Mouse (Mus musculus) heart, adult 2 months (tissue): ENCODE results near the gene Nup98. TPM values are rescaled to one million over a fixed set of nuclear protein-coding genes. Genes with fewer than 3 reads are reported as not detected.
A peak's percentile ranks its signal among the peaks of the same experiment; 100 is the strongest.

Experiments
- DNase-seq, 2 experiments: peaks; one replicate each; pipeline ENCODE4 v3.0.0; 2021
- H3K27ac ChIP-seq: fragments of 200-600 bp; 2 replicates; pipeline ENCODE4 v1.8.1; 2022
- H3K27me3 ChIP-seq: fragments of 200-500 bp; 2 replicates; pipeline ENCODE4 v1.6.1; 2012; ENCODE audit warnings: mild to moderate bottlenecking, low read length, inconsistent platforms, mixed read lengths; ENCODE audit not compliant: control insufficient read depth, insufficient read depth
- H3K36me3 ChIP-seq: fragments of 200-500 bp; 2 replicates; pipeline ENCODE4 v1.6.1; 2012; ENCODE audit warnings: low read length, inconsistent platforms; ENCODE audit not compliant: control insufficient read depth, insufficient read depth
- H3K4me1 ChIP-seq: fragments of 200-500 bp; 2 replicates; pipeline ENCODE4 v1.6.1; 2011; ENCODE audit warnings: low read length; ENCODE audit not compliant: control insufficient read depth, insufficient read depth
- H3K4me3 ChIP-seq: fragments of 200-600 bp; 2 replicates; pipeline ENCODE4 v1.8.1; 2022
- H3K79me2 ChIP-seq: fragments of 200-500 bp; replicated peaks from 2 replicates; pipeline ENCODE4 v1.6.1; 2012; ENCODE audit warnings: mild to moderate bottlenecking, inconsistent platforms, low read length, moderate library complexity, mixed read lengths; ENCODE audit not compliant: control insufficient read depth, insufficient read depth
- H3K9ac ChIP-seq: fragments of 200-500 bp; 2 replicates; pipeline ENCODE4 v1.6.1; 2012; ENCODE audit warnings: low read depth, mild to moderate bottlenecking, control low read depth, inconsistent platforms, low read length, mixed read lengths
- CTCF ChIP-seq: fragments of 200-600 bp; IDR thresholded peaks from 2 replicates; pipeline ENCODE4 v1.8.1; 2022; ENCODE audit warnings: antibody characterized with exemption, mild to moderate bottlenecking, moderate library complexity
- EP300 ChIP-seq: fragments of 200-500 bp; IDR thresholded peaks from 2 replicates; pipeline ENCODE4 v1.6.1; 2011; ENCODE audit warnings: low read depth, low read length, control low read depth; ENCODE audit not compliant: insufficient read depth
- POLR2A ChIP-seq: fragments of 200-500 bp; IDR thresholded peaks from 2 replicates; pipeline ENCODE4 v1.6.1; 2011; ENCODE audit warnings: mild to moderate bottlenecking, low read depth, low read length, control low read depth; ENCODE audit not compliant: insufficient read depth
- WGBS: fragments of 180-500 bp; shearing (Covaris S2); methylation state at CpG from one replicate; pipeline ENCODE4 v1.1.7; 2018; 5-methylcytosine and 5-hydroxymethylcytosine counted together
- intact Hi-C: fragments of 180-260 bp; cut with DNase I; formaldehyde crosslinking; loops from one replicate; pipeline ENCODE4 v1.15.1; 2025
- polyA plus RNA-seq: library from polyadenylated mRNA; depleted of rRNA; stranded (reverse); fragments of >200 nt; gene quantifications from 2 replicates; pipeline ENCODE4 v1.2.3, GENCODE M21; 2012
- total RNA-seq, 2 experiments: library from RNA; stranded (reverse); gene quantifications; 2 replicates each; pipeline ENCODE4 v1.2.3; 2021

Gene Nup98
- total and polyA plus RNA-seq, 3 experiments: 9.9 to 32.9 (median 31.9) TPM

DNA sequence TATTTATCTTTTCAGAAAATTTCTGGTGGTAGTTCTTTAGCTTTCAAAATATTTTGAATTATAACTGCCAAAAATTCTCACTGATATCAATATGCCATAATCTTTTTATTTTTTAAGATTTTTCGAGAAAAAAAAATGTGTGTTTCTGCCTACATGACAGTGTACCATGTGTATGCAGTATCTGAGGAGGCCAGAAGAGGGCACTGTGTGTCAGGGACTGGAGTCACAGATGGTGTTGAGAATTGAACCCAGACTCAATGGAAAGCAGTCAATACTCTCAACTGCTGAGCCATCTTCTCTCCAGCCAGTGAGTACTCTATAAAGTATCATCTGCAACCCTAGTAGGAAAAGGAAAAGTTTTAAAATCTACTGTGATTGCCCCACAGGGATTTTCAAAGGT is 72.5 kb downstream of the Nup98 start:
- H3K4me3 ChIP-seq: no peak overlapping the region
- no peaks in the 10 kb centered on the region for H3K79me2 ChIP-seq
- intact Hi-C loops: no loop called here
- H3K27ac ChIP-seq: no peak overlapping the region
- WGBS: 86% methylated on average over 1 of the region's 1 CpGs
- H3K9ac ChIP-seq: no peak overlapping the region
- no peak for DNase-seq
- H3K4me1 ChIP-seq: no peaks in the 10 kb centered on the region
- TF ChIP-seq CTCF (peak; percentile 73), POLR2A (no peak)
- H3K27me3 ChIP-seq: no peaks in the 10 kb centered on the region
- H3K36me3 ChIP-seq: peaks cover 4% of the 10 kb centered on the region; the same call in 1 of the 2 replicates

DNA sequence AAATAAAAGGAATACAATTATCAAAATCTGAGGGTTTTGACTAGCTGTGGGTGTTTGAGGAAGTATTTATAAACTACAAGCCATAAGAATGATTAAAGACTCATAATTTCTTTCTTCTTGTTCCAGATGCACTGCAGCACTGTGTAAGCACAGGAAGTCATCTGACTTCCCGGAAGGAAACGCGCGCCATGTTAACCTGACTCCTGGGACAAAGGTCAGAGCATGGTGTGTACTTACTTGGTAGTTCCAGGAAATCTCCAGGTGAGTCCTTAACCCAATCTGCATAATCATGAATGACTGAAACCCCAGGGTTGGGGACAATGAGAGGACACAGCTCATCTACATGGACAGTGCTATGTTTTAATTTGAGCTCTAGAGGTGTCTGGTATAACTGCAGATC is 77.6 kb downstream of the Nup98 start:
- Histone ChIP-seq H3K27ac (peak overlapping the region; percentile 45), H3K36me3 (peaks cover 4% of the 10 kb centered on the region), H3K27me3 (no peaks in the 10 kb centered on the region), H3K4me3 (no peak overlapping the region), H3K9ac (no peak overlapping the region), H3K4me1 (no peaks in the 10 kb centered on the region), H3K79me2 (no peaks in the 10 kb centered on the region)
- 52% methylated on average over 4 of the region's 4 CpGs for WGBS
- no peak for TF ChIP-seq CTCF
- no peak for TF ChIP-seq POLR2A
- no peak for TF ChIP-seq EP300
- intact Hi-C loops: no loop called here
- no peak for DNase-seq

DNA sequence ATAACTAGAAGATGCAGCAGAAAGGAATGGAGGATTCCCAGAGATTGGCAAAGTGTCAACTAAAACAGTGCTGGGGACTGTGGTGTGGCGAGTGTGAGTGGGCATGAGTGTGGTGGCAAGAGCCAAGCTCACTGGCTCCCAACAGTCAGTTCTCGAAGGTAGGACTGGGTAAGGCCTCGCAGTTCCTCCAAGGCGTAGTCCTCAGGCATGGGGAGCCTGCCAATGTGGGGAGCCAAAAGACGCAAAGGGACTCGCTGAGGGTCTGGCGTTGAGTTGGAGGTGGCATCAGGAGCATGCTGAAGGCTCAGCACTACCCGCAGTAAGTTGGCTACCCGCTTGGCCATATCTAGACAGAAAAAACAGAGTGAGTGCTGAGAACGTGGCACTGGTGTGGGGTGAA is 89.7 kb downstream of the Nup98 start:
- no peaks in the 10 kb centered on the region for H3K79me2 ChIP-seq
- peaks cover 8% of the 10 kb centered on the region for H3K36me3 ChIP-seq
- WGBS: 91% methylated on average over 10 of the region's 10 CpGs
- H3K27ac ChIP-seq: no peak overlapping the region
- no peak for DNase-seq
- TF ChIP-seq CTCF: no peak
- no peak for TF ChIP-seq POLR2A
- no peak for TF ChIP-seq EP300
- H3K4me3 ChIP-seq: no peak overlapping the region
- H3K9ac ChIP-seq: no peak overlapping the region
- no peaks in the 10 kb centered on the region for H3K4me1 ChIP-seq
- no peaks in the 10 kb centered on the region for H3K27me3 ChIP-seq
- intact Hi-C loops: no loop called here

DNA sequence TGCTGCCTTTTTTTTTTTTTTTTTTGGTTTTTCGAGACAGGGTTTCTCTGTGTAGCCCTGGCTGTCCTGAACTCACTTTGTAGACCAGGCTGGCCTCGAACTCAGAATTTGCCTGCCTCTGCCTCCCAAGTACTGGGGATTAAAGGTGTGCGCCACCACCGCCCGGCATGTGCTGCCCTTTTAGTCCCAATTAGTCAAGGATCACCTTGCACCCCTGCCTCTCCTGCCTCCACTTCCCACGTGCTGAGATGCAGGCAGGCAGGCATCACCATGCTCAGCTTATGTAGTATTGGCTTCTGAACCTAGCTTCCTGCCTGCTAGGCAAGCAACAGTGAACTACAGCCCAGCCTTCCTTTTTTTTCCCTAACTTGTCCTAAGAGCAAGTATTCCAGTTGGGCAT is 92.6 kb downstream of the Nup98 start:
- Histone ChIP-seq H3K4me1 (no peaks in the 10 kb centered on the region), H3K9ac (no peak overlapping the region), H3K27ac (no peak overlapping the region), H3K27me3 (no peaks in the 10 kb centered on the region), H3K4me3 (no peak overlapping the region), H3K79me2 (no peaks in the 10 kb centered on the region), H3K36me3 (peaks cover 5% of the 10 kb centered on the region)
- intact Hi-C loops: no loop called here
- 80% methylated on average over 6 of the region's 6 CpGs for WGBS
- DNase-seq: no peak
- TF ChIP-seq EP300: no peak

DNA sequence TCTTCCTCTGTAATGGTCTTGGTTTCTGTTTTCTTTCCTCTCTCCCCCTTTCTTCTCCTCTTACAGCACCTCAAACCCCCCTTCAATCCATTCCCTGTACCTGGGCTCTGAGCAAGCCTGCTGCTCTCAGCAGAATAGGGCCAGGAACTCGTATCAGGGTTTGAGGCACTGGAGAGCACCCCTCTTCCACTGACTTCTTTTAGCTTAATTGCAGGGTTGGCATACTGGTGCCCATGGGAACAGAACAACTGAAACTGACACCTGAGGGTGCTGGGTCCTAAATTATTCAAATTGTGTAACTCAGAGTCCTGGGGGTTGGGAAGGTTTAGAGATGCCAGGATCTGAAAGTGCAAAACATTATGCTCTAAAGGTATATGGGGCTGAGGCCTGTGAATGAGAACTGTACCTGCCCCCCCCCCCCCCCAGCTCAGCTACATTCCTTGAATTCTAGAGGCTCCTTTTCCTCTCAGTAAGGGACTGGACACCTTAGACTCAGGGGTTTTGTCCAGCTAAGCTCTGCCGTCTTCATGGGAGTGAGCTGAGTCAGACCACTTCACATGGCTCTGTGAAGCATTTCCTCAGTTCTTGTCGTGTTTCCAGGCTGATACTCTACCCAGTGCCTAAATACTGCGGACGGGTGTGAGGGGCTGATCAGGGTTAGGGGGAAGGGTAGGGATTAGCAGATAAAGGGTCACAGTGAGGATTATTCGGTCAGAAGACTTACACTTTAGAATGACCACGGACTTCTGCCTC is 93.2 kb downstream of the Nup98 start, which contains the start of gene Chrna10:
Gene Chrna10, minus strand, starts transcription at position 250 of the 753 bp plus-strand sequence.
- peak in 1 of 2 experiments; percentile 10 for DNase-seq
- Histone ChIP-seq H3K27ac (no peak within 1 kb of the TSS), H3K79me2 (no peaks in the 10 kb centered on the region), H3K27me3 (no peaks in the 10 kb centered on the region), H3K4me3 (no peak within 1 kb of the TSS), H3K36me3 (no peaks in the 10 kb centered on the region; the same call in none of the 2 replicates), H3K9ac (no peak within 1 kb of the TSS), H3K4me1 (no peaks in the 10 kb centered on the region)
- intact Hi-C loops: no loop called here
- 42% methylated on average over 7 of the region's 7 CpGs for WGBS
- TF ChIP-seq POLR2A (no peak), CTCF (no peak), EP300 (no peak)

DNA sequence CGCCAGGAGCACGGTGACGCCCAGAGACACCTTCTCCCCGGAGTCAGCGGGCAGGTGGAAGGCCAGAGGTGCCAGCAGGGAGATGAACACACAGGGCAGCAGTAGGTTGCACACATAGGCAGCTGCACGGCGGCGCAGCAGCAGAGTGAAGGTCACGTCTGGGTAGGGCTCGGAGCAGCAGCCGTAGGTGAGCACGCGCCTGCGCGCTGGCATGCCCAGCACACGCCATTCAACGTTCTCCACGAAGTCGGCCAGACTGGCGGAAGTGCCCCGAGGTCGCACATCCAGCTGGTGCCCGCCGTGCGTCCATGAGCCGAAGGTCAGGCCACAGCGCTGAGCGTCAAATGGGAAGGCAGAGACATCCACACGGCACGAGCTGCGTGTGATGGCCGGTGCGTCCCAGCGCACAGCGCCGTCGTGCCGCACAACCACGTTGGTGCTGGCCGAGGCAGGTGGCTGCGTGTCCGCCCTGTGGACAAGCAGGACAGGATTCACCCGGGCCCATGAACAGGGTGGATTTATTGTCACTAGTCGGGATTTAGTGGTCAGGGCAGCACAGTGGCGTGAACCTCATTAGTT is 96.7 kb downstream of the Nup98 start:
- no peak overlapping the region for H3K4me3 ChIP-seq
- no peaks in the 10 kb centered on the region for H3K27me3 ChIP-seq
- no peak overlapping the region for H3K9ac ChIP-seq
- no peak for DNase-seq
- H3K36me3 ChIP-seq: no peaks in the 10 kb centered on the region
- no peak overlapping the region for H3K27ac ChIP-seq
- no peaks in the 10 kb centered on the region for H3K79me2 ChIP-seq
- 67% methylated on average over 45 of the region's 45 CpGs for WGBS
- TF ChIP-seq CTCF (no peak), POLR2A (no peak; the same call in 1 of the 2 replicates), EP300 (no peak)
- no peaks in the 10 kb centered on the region for H3K4me1 ChIP-seq
- intact Hi-C loops: no loop called here
